Mouse (Mus musculus): ENCODE data around the gene Tenm4. TPM values are rescaled to one million over a fixed set of nuclear protein-coding genes. Genes with fewer than 3 reads are reported as not detected.

Tenm4 gene
- total RNA-seq, 2 experiments from 2014 or later = 1.0 to 1.9 TPM

DNA sequence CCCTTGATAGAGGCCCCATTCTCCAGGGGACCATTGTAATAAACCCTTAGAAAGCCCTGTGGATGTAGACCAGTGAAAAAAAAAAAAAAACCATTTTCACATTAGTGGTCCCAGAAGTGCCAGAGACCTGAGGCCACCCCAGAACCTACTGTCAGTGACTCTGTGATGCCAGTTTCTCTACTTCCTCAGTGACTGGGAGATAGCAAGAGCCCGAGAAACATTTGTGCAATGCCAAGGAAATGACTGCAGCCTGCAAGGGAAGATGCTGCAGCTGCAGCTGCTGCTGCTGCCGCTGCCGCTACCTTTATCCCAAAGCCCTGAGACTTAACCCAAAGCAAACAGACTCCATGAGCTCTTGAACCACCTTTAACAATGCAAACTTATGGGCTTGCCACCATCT, 631.2 kb downstream of the Tenm4 start:
- no peak for DNase-seq (ENCODE audit: low spot score)

GRCm38 (mm10) chr7:96806561-96806960, 635.5 kb downstream of the Tenm4 start:
- DNase-seq (ENCODE audit: low spot score) = no peak

GRCm38 (mm10) chr7:96807281-96808058, 636.4 kb downstream of the Tenm4 start:
- no peak for DNase-seq (ENCODE audit: low spot score)

DNA sequence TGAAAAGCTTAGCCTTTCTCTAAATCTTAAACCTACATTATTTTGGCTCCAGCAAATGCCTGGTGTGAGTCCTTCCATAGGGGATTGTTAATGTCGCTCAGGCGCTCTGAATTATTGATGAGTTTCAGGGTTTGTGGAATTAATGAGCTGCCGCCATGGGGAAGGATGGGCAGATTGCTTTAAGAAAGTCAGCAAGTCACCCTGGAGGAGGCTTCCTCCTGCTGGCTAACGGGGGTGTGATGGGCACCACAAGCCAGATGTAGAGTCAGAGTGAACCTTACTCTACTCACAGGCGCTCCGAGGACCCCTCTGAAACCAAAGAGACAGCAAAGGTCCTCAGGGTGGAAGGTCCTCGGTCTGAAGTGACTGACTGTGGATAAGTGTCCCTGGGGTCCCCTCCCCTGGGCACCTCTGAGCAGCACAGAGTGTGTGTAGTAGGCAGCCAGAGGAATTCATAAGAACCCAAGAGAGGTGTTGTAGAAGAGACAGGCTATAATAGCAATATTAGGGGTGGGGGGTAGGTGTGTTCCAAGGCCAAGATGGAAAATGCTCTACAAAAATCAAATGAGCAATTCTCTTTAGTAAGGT, 637.1 kb downstream of the Tenm4 start:
- DNase-seq (ENCODE audit: low spot score) = no peak

GRCm38 (mm10) chr7:96811691-96812090, 640.6 kb downstream of the Tenm4 start:
- DNase-seq (ENCODE audit: low spot score) = no peak

DNA sequence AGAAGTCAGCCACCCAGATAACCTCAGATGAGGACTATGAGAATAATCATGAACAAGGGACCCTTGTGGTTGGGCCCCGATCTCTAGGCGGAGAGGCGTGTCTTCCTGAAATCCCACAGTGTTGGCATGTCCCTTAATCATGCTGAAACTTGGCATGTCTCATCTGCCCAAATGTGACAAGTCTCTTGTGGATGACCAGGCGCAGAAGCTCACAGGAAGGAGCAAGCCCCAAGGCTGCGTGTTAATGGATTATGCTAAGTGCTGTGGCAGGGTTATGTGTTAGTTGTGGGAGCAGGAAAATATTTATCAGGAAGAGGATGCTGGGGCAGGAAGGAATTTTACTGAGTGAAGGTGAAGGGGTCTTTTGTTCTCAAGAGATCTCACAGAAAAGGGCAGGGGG, 642.0 kb downstream of the Tenm4 start:
- DNase-seq (ENCODE audit: low spot score) = no peak

GRCm38 (mm10) chr7:96813497-96814400, 642.7 kb downstream of the Tenm4 start:
- peak; percentile 65 for DNase-seq (ENCODE audit: low spot score)

DNA sequence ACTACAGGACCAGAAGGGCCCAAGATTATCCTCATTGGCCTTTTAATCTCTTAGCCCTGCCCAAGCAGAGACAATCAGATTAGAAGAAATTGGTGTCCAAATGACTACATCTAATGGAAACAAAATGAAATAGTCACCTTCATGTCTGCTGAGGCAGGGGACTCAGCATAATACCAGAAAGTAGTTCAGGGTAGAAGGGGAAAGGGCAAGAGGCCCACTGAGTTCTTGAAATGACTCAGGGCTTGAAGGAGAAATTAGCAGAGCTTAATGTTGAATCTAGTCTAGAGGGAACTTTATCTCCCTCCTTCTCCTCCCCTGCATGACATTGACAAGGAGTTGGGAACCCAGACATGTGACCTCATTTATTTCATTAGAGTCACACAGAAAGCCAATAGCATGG, 643.5 kb downstream of the Tenm4 start:
- DNase-seq (ENCODE audit: low spot score) = no peak

DNA sequence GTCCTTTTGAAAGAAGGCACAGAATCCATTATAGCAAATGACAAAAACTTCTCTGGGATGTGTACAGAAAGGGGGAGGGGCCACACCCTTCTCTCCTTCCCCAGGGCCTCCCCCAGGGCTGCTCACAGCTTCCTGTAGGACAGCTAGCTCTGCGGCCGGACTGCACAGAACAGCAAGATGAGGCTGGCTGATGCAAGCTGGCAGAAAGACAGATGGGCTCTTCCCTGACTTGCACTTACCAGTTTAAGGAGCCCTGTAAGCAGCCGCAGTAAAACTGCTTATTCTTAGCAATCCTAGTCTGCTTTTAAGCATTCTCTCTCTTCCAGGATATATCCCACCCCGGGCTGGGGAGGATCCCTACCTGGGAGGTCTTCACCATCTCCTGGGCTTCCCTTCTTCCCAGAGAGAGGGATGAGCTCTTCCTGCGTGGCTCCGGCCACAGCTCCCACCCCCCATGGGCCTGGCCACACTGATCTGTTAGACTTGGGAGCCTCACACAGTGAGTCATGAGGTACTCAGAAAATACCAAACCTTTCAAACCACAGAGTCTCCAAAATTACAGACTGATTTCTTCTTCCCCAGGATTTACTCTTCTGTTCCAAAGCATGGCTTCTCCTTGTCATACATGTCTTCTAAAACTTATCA, 646.1 kb downstream of the Tenm4 start:
- no peak for DNase-seq (ENCODE audit: low spot score)

DNA sequence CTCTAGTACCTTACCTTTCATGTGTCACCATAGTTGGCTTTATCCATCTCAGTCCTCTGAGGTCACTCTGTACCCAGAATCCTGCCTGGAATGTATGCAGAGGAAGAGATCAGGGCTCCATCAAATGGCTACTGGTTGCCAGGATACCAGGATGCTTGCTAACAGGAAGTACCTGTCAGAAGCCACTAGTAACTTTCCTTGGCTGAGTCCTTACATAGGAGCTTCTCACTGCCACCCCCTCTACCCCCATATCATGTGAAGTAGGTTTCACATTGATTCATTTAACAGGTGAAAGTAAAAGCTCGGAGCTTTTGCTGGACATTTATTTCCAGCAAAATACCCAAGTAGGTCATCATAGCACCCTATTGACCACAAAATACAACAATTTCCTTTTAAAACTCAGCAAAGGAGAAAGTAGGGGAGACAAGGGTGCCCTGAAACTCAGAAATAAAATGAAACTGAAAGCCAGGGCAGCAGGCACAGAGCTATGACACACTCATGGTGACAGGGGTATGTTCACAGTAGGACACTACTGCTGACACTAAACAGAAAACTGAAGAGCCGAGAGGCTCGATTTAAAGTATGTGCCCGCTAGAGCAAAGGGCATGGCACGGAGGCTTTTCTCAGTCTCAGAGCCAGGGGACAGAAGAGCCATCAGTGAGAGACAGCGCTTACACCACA, 647.3 kb downstream of the Tenm4 start:
- DNase-seq (ENCODE audit: low spot score) = no peak

DNA sequence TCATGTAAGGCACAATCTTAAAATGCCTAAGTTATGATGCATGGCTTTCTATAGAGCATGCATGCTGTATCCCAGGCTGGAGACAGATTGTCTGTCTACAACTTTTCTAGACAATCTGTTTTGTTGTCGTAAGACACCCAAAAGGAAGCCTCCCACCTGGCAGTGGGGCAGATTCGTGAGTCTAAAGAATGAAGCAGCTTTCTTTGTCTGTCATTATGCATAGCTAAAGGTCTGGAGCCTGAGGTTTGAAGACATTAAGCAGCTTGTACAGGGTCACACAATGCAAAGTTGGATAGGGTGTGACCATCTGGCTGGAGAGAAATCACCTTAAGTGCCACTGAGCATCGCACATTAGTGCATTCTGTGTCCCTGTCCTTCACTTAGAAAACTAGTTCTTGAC, 648.5 kb downstream of the Tenm4 start:
- DNase-seq (ENCODE audit: low spot score) = no peak

GRCm38 (mm10) chr7:96820343-96820742, 649.3 kb downstream of the Tenm4 start:
- no peak for DNase-seq (ENCODE audit: low spot score)

DNA sequence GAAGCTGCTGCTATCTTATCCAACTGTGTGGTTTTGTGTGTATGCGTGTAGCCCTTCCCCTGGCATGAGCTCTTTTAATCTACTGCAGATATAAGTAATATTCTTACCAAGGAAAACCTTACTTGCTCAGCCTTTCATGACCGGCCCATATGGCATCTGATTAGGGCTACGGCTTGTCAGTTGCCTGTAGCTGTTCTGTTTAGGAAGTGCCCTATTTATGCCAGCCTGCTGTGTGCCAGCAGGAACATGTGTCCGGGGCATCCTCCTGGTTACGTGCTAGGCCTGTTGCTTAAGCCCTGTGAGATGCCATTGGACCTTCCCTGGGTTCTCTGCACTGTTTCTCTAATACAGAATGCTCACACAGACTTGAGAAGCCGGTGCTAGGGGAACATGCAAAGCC, 655.1 kb downstream of the Tenm4 start:
- DNase-seq (ENCODE audit: low spot score) = no peak

- no peak for DNase-seq (ENCODE audit: low spot score)
Observed at GRCm38 (mm10) chr7:96826672-96827071, 655.6 kb downstream of the Tenm4 start.

DNA sequence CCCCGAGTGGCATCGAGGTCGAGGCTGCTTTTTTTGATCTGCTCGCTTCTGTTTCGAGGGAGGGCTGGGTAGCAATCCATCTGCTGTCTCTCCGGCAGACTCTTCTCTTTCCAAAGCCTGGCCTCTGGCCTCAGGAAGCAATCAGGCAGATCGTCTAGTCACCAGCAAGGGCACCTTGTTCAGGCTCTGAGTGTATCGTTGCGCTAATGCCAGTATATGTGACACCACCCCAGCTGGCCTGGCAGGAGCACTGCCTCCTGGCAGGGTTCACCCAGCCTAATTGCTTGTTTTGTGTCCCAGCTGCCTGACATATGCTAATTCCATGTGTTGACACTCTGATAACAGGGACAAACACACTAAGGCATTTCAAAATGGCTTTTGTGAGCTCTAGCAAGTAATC, 661.5 kb downstream of the Tenm4 start:
- DNase-seq (ENCODE audit: low spot score) = peak; percentile 26

DNA sequence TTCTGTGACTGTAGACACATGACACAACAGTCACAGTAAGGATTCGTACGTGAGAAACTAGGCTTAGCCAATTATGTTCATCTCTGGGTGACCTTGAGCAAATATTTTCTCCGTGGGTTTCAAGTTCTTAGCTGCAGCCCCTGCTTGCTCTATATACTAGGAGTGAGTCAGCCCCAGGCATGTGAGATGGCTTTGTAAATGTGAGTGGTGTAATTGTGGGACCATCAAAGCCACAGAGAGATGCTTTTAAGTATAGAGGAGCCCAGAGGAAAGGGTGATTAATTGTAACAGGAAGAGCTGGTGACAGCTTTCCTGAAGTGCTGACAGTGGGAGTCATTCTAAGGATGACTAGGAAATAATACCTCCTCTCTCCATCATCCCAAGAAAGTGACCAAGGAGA, 662.0 kb downstream of the Tenm4 start:
- DNase-seq (ENCODE audit: low spot score) = no peak

- DNase-seq (ENCODE audit: low spot score) = peak; percentile 47
Observed at GRCm38 (mm10) chr7:96834681-96835289, 663.7 kb downstream of the Tenm4 start.

GRCm38 (mm10) chr7:96835313-96835712, 664.3 kb downstream of the Tenm4 start:
- no peak for DNase-seq (ENCODE audit: low spot score)

- no peak for DNase-seq (ENCODE audit: low spot score)
Observed at GRCm38 (mm10) chr7:96838271-96838841, 667.3 kb downstream of the Tenm4 start.

GRCm38 (mm10) chr7:96838926-96839325, 667.9 kb downstream of the Tenm4 start:
- DNase-seq (ENCODE audit: low spot score) = no peak
